Mouse (Mus musculus) megakaryocyte, embryonic 14.5 days (primary cell): Measurements from ENCODE around the gene Ank.

ENCODE experiments used
- FLI1 ChIP-seq: IDR thresholded peaks from 2 replicates; pipeline ENCODE4 v1.6.1; 2012; ENCODE audit warnings: low read length, inconsistent platforms, mixed read lengths
- GATA1 ChIP-seq: IDR thresholded peaks from 3 replicates; pipeline ENCODE4 v1.6.1; 2012; ENCODE audit warnings: mixed read lengths, low read length, inconsistent platforms, borderline replicate concordance

- TF ChIP-seq FLI1: no peak
- no peak for TF ChIP-seq GATA1
Observed at GRCm38 (mm10) chr15:27595560-27595959, 129.1 kb downstream of the Ank start.
